Mouse (Mus musculus) lung, postnatal 0 days (tissue): ENCODE measurements at regions not wholly inside any gene's neighbourhood (a gene's known extent, or its start where the extent isn't known, plus 50 kb on each side); places are given as distances from the start of the nearest gene placed in this dataset.

Source experiments
- CTCF ChIP-seq: IDR thresholded peaks from 2 replicates; pipeline ENCODE4 v1.5.1; 2016; ENCODE audit warnings: antibody characterized with exemption, mild to moderate bottlenecking
- EP300 ChIP-seq: IDR thresholded peaks from 2 replicates; pipeline ENCODE4 v1.6.1; 2016; ENCODE audit warnings: antibody characterized with exemption, mild to moderate bottlenecking, control low read depth

GRCm38 (mm10) chr1:95109966-95110365, 203.5 kb upstream of the Fam174a start:
- TF ChIP-seq CTCF (no peak), EP300 (no peak)
